Mouse (Mus musculus) midbrain, embryonic 14.5 days (tissue): ENCODE measurements around the gene Jph4. TPM values are rescaled to one million over a fixed set of nuclear protein-coding genes. Genes with fewer than 3 reads are reported as not detected.

ENCODE experiments used
- ATAC-seq: fragments of 200-750 bp; cut with Nextera tagmentation; 2 replicates; pipeline ENCODE4 v1.8.0; 2017; ENCODE audit warnings: moderate number of reproducible peaks, moderate library complexity; ENCODE audit not compliant: low FRiP score, low TSS enrichment
- DNase-seq: peaks from one replicate; pipeline ENCODE4 v3.0.0-alpha.2; 2015
- H3K27ac ChIP-seq: fragments of 300-500 bp; sonication (generic); replicated peaks from 2 replicates; pipeline ENCODE4 v1.5.1; 2014; ENCODE audit warnings: mild to moderate bottlenecking, low read depth, low read length, moderate library complexity
- H3K27me3 ChIP-seq: fragments of 300-500 bp; sonication (generic); 2 replicates; pipeline ENCODE4 v1.6.1; 2014; ENCODE audit warnings: low read length, control low read depth, mixed read lengths; ENCODE audit not compliant: control insufficient read depth, insufficient read depth
- H3K36me3 ChIP-seq: fragments of 300-500 bp; sonication (generic); 2 replicates; pipeline ENCODE4 v1.6.1; 2014; ENCODE audit warnings: low read length, control low read depth; ENCODE audit not compliant: control insufficient read depth, insufficient read depth
- H3K4me1 ChIP-seq: fragments of 300-500 bp; sonication (generic); 2 replicates; pipeline ENCODE4 v1.6.1; 2014; ENCODE audit warnings: mild to moderate bottlenecking, antibody characterized with exemption, low read length, control low read depth; ENCODE audit not compliant: control insufficient read depth, insufficient read depth
- H3K4me2 ChIP-seq: fragments of 300-500 bp; sonication (generic); 2 replicates; pipeline ENCODE4 v1.6.1; 2014; ENCODE audit warnings: mild to moderate bottlenecking, low read length, moderate library complexity
- H3K4me3 ChIP-seq: fragments of 300-500 bp; sonication (generic); replicated peaks from 2 replicates; pipeline ENCODE4 v1.5.1; 2014; ENCODE audit warnings: low read depth, low read length
- H3K9ac ChIP-seq: fragments of 300-500 bp; sonication (generic); replicated peaks from 2 replicates; pipeline ENCODE4 v1.6.1; 2014; ENCODE audit warnings: mild to moderate bottlenecking, low read length, moderate library complexity
- H3K9me3 ChIP-seq: fragments of 300-500 bp; sonication (generic); 2 replicates; pipeline ENCODE4 v1.6.1; 2016; ENCODE audit warnings: low read length, control low read depth, mixed read lengths; ENCODE audit not compliant: control insufficient read depth
- WGBS: fragments of 180-500 bp; shearing (Covaris S2); extraction: QIAGEN DNeasy Blood & Tissue Kit; methylation state at CpG from one replicate; pipeline ENCODE4 v1.1.7; 2014; 5-methylcytosine and 5-hydroxymethylcytosine counted together
- polyA plus RNA-seq: library from polyadenylated mRNA; unstranded; fragments of >200 nt; fragmentation: Nextera tagmentation; extraction: Ambion mirVana; gene quantifications from 2 replicates; pipeline ENCODE4 v1.2.1, GENCODE M21; 2014

Gene Jph4
- polyA plus RNA-seq, 1 experiment from 2014 or later = 31.1 TPM

DNA sequence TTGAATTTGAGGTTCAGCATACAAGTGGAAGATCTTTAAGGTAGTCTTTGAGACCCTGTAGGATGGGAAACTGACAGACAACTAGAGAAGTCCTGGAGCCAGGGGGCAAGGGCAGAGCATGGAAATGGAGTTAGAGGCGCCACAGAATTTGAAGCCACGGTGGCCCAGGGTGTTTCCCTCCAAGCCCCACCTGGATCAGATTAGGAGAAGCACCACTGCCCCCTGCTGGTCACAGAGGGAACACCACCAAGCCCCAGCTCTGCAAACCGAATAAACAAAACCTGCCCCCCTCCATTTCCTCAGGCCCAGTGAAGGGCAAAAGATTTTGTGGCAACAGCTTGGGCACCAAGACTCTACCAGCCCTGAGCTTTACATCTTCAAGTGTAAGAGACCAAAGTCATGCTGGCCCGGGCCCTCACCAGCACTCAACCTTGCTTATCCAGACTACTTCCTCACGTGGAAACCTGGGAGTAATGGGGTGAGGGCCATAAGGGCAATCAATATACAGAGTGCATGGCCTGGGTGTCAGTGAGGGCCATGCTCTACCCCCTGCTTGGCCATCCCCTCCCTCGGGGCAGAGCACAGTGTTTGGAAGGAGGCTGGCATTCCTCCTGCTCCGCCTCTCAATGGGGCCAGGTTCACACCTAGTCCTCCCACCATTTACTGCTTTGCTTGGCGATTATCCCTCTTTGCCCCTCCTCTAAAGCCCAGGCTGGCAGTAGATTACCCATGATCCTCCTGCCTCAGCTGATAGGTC is 37.3 kb downstream of the Jph4 start:
- no peak overlapping the region for H3K4me3 ChIP-seq
- H3K4me2 ChIP-seq = peak overlapping the region; percentile 46
- peak overlapping the region; percentile 40 for H3K9ac ChIP-seq
- ATAC-seq = peak; percentile 26; the same call in 1 of the 2 replicates
- no peaks in the 10 kb centered on the region for H3K27me3 ChIP-seq
- peak; percentile 90 for DNase-seq
- H3K4me1 ChIP-seq = peaks cover 38% of the 10 kb centered on the region
- H3K36me3 ChIP-seq = peaks cover 14% of the 10 kb centered on the region
- no peaks in the 10 kb centered on the region for H3K9me3 ChIP-seq
- H3K27ac ChIP-seq = peak overlapping the region; percentile 91
- WGBS = 20% methylated on average over 8 of the region's 8 CpGs

DNA sequence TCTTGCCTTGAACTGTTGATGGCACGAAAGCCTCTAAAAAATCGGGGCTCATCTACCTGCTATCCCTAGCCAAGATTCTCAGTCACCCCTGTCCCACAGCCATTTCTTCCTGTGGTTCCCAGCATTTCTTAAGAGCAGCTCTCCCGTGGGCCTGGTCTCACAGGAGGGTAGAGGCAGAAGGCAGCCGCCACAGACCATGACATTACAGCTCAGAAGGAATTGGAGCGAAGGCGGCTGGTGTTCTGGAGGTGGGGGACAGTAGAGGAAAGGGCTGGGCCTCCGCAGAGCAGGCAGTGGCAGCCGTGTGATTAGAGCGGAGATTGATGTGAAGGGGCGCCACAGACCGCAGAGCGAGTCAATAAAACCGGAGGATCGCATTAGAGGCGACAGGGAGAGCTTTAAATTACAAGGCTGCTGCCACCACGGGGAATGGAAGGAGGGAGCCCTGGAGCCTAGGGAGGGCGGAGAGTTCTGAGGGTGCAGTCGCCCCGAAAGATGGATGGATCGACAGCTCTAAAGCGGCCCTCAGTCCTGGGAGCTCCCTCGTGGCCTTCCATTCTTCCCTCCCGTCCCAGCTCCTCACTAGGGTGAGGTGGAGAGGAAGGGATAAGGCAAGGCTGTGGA is 38.3 kb downstream of the Jph4 start:
- Histone ChIP-seq H3K36me3 (peaks cover 19% of the 10 kb centered on the region), H3K4me1 (peaks cover 34% of the 10 kb centered on the region), H3K9me3 (no peaks in the 10 kb centered on the region), H3K27ac (peak overlapping the region; percentile 91), H3K9ac (peak overlapping the region; percentile 40), H3K27me3 (no peaks in the 10 kb centered on the region), H3K4me2 (peak overlapping the region; percentile 46), H3K4me3 (no peak overlapping the region)
- DNase-seq = peak; percentile 68
- WGBS = 3% methylated on average over 23 of the region's 23 CpGs
- ATAC-seq = peak; percentile 35; the same call in 1 of the 2 replicates

GRCm38 (mm10) chr14:55077481-55078365 is 39.0 kb downstream of the Jph4 start:
- Histone ChIP-seq H3K4me2 (peak overlapping the region; percentile 46), H3K4me1 (peaks cover 34% of the 10 kb centered on the region), H3K27ac (peak overlapping the region; percentile 91), H3K9me3 (no peaks in the 10 kb centered on the region), H3K4me3 (no peak overlapping the region), H3K9ac (peak overlapping the region; percentile 40), H3K27me3 (no peaks in the 10 kb centered on the region), H3K36me3 (peaks cover 27% of the 10 kb centered on the region)
- DNase-seq (peak; percentile 76), ATAC-seq (peak; percentile 15; the same call in 1 of the 2 replicates)
- 6% methylated on average over 15 of the region's 15 CpGs for WGBS

- Histone ChIP-seq H3K9me3 (no peaks in the 10 kb centered on the region), H3K4me3 (no peak overlapping the region), H3K4me2 (no peak overlapping the region), H3K27me3 (no peaks in the 10 kb centered on the region), H3K27ac (peak overlapping the region; percentile 91), H3K9ac (no peak overlapping the region), H3K4me1 (peaks cover 34% of the 10 kb centered on the region), H3K36me3 (peaks cover 34% of the 10 kb centered on the region)
- DNase-seq (no peak), ATAC-seq (no peak)
- WGBS = 70% methylated on average over 3 of the region's 3 CpGs
These were observed 39.8 kb downstream of the Jph4 start for GRCm38 (mm10) chr14:55076956-55077355.

DNA sequence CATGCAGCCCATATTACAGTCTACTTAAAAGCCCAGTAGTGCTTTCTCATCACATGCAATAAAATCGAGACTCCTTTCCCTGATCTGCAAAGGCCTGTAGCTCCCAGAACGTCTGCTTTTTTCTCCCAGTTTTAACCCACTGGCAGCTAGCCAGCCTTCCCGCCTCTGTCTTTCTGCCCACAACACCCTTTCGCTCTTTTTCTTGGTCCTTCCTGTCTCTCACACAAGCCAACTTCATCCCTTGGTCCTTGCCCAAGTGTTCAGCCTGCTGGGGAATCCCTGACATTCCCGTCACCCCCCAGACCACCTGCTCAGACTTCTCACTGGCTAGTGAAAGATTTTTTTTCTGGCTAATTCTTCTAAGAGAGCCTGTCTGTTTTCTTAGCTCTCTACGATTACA is 40.5 kb downstream of the Jph4 start:
- Histone ChIP-seq H3K27me3 (no peaks in the 10 kb centered on the region), H3K27ac (peak overlapping the region; percentile 26), H3K4me1 (peaks cover 31% of the 10 kb centered on the region), H3K9ac (no peak overlapping the region), H3K4me2 (no peak overlapping the region), H3K4me3 (no peak overlapping the region), H3K36me3 (peaks cover 38% of the 10 kb centered on the region), H3K9me3 (no peaks in the 10 kb centered on the region)
- 59% methylated on average over 6 of the region's 6 CpGs for WGBS
- DNase-seq (no peak), ATAC-seq (no peak)

- Histone ChIP-seq H3K4me1 (peaks cover 26% of the 10 kb centered on the region), H3K27me3 (no peaks in the 10 kb centered on the region), H3K4me2 (no peak overlapping the region), H3K9me3 (no peaks in the 10 kb centered on the region), H3K27ac (no peak overlapping the region), H3K36me3 (peaks cover 55% of the 10 kb centered on the region), H3K9ac (no peak overlapping the region), H3K4me3 (no peak overlapping the region)
- no peak for DNase-seq
- 92% methylated on average over 12 of the region's 12 CpGs for WGBS
- ATAC-seq = no peak
These were observed 42.3 kb downstream of the Jph4 start for GRCm38 (mm10) chr14:55074416-55074815.

- peaks cover 3% of the 10 kb centered on the region; the same call in 1 of the 2 replicates for H3K4me1 ChIP-seq
- no peak overlapping the region for H3K4me2 ChIP-seq
- ATAC-seq = no peak
- DNase-seq = no peak
- peaks cover 80% of the 10 kb centered on the region for H3K36me3 ChIP-seq
- H3K9me3 ChIP-seq = no peaks in the 10 kb centered on the region
- no peak overlapping the region for H3K4me3 ChIP-seq
- no peak overlapping the region for H3K27ac ChIP-seq
- WGBS = 31% methylated on average over 19 of the region's 19 CpGs
- H3K9ac ChIP-seq = no peak overlapping the region
- H3K27me3 ChIP-seq = no peaks in the 10 kb centered on the region
These were observed 45.0 kb downstream of the Jph4 start for GRCm38 (mm10) chr14:55071756-55072155.

- H3K27ac ChIP-seq = no peak overlapping the region
- 0 out of 2 replicates have a peak, but pooled peaks cover 7% of the 10 kb centered on the region for H3K4me1 ChIP-seq
- no peak overlapping the region for H3K4me3 ChIP-seq
- no peak for ATAC-seq
- no peak overlapping the region for H3K9ac ChIP-seq
- no peak overlapping the region for H3K4me2 ChIP-seq
- peaks cover 89% of the 10 kb centered on the region for H3K36me3 ChIP-seq
- no peak for DNase-seq
- no peaks in the 10 kb centered on the region for H3K27me3 ChIP-seq
- WGBS = 88% methylated on average over 8 of the region's 8 CpGs
- no peaks in the 10 kb centered on the region for H3K9me3 ChIP-seq
These were observed 50.7 kb downstream of the Jph4 start for GRCm38 (mm10) chr14:55066042-55066441.
